Mouse (Mus musculus): ENCODE results near the gene Igsf21. TPM values are rescaled to one million over a fixed set of nuclear protein-coding genes. Genes with fewer than 3 reads are reported as not detected.

Gene Igsf21
- total and polyA plus RNA-seq, 2 experiments = not detected

DNA sequence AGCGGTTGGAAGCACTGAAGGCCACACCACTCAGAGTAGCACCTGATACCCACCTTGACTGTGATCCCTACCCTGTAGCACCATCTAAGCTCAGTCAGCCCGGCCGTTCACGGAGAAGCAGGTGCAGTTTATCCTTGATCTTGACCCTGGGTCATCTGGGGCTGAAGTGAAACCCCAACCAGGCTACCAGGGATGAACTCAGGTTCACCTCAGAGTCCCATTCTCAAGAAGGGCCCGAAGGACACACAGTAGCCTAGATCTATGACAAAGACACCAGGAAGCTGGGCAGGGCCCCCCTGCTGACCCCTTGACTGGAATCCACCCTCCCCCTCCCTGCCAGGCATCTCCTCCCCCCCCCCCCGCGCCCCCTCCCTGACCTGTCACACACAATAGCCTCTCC, 18.7 kb downstream of the Igsf21 start:
- no peaks in the 10 kb centered on the region for H3K36me3 ChIP-seq (ENCODE audit: control insufficient read depth, insufficient read depth, low read length)
- no peaks in the 10 kb centered on the region for H3K79me2 ChIP-seq (ENCODE audit: control insufficient read depth, insufficient read depth, low read length)
- WGBS = 40% methylated on average over 7 of the region's 7 CpGs
- H3K27ac ChIP-seq (replicated peaks; ENCODE audit: insufficient read depth, low read depth, low read length) = no peak overlapping the region
- DNase-seq (ENCODE audit: extremely low read depth, low read depth, low spot score) = no peak
- H3K4me3 ChIP-seq (ENCODE audit: insufficient read depth, low read depth, low read length) = no peak overlapping the region
- H3K27me3 ChIP-seq (ENCODE audit: control insufficient read depth, insufficient read depth, low read length) = no peaks in the 10 kb centered on the region
- H3K4me1 ChIP-seq (ENCODE audit: control insufficient read depth, insufficient read depth, low read length) = no peaks in the 10 kb centered on the region
- TF ChIP-seq CTCF (IDR thresholded peaks at IDR 0.05; ENCODE audit: low read depth, low read length) (no peak), POLR2A (IDR thresholded peaks at IDR 0.05; ENCODE audit: extremely low read depth, insufficient read depth, low read length) (no peak)
- no peak overlapping the region for H3K9ac ChIP-seq (ENCODE audit: low read depth, low read length)

DNA sequence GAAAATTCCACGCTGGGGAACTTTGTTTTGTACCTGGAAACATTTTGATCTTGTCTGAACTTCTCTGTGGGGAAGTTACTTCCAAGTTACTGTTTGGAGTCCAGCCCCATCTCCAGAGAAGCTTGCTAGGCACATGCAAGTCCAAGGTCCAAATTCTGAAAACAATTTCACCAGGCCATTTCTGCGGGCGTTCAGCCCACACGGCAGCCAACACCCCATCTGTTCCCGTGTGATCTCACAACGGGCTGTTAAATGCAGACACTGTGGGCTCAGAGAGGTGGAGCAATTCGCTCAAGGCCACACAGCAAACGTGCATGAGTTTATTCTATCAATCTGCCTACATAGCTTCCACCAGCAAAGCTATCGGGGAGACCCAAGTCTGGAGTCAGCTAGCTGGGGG, 21.4 kb downstream of the Igsf21 start:
- Histone ChIP-seq H3K4me1 (ENCODE audit: control insufficient read depth, insufficient read depth, low read length) (no peaks in the 10 kb centered on the region), H3K27ac (replicated peaks; ENCODE audit: insufficient read depth, low read depth, low read length) (no peak overlapping the region), H3K27me3 (ENCODE audit: control insufficient read depth, insufficient read depth, low read length) (no peaks in the 10 kb centered on the region), H3K4me3 (ENCODE audit: insufficient read depth, low read depth, low read length) (no peak overlapping the region), H3K9ac (ENCODE audit: low read depth, low read length) (no peak overlapping the region), H3K79me2 (ENCODE audit: control insufficient read depth, insufficient read depth, low read length) (no peaks in the 10 kb centered on the region), H3K36me3 (ENCODE audit: control insufficient read depth, insufficient read depth, low read length) (no peaks in the 10 kb centered on the region)
- no peak for TF ChIP-seq CTCF (IDR thresholded peaks at IDR 0.05; ENCODE audit: low read depth, low read length)
- no peak for TF ChIP-seq POLR2A (IDR thresholded peaks at IDR 0.05; ENCODE audit: extremely low read depth, insufficient read depth, low read length)
- DNase-seq (ENCODE audit: extremely low read depth, low read depth, low spot score) = no peak
- 38% methylated on average over 9 of the region's 9 CpGs for WGBS

DNA sequence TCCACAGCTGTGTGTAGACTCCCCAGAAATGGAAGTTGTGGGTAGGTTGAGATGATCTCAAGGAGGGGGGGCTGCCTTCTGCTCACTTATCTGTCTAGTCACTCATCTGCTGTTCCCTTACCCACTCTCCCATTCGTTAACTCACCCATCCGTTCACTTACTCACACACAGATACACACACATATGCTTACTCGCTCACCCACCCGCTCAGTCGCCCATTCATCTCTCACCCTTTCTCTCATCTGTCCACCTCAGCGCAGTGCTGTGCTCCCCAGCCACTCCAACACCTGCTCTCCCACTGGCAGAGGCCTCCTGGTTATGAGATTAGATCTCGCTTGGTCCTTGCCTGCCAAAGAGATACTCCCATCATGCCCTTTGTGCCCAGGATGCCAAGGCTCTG, 22.1 kb downstream of the Igsf21 start:
- no peak for TF ChIP-seq POLR2A (IDR thresholded peaks at IDR 0.05; ENCODE audit: extremely low read depth, insufficient read depth, low read length)
- TF ChIP-seq CTCF (IDR thresholded peaks at IDR 0.05; ENCODE audit: low read depth, low read length) = no peak
- WGBS = 51% methylated on average over 7 of the region's 7 CpGs
- no peaks in the 10 kb centered on the region for H3K27me3 ChIP-seq (ENCODE audit: control insufficient read depth, insufficient read depth, low read length)

DNA sequence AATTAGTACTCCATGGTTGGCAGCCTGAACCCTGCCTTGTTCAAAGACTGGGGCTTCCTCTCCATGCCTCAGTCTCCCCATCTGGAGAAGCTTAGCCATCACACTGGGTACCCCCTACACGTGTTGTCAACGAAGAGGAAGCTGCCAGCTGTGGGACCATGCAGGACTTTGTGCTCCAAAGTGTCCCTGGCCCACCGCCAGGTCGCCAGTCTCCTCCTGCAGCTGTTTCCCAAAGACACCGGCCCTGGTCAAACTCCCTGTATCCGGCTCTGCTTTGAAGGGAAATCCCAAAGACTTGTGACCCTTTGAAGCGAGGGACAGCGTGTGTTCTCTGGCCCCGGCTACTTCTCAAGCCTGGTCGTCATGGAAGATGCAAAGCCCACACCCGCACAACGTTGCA, 23.5 kb downstream of the Igsf21 start:
- no peak for DNase-seq (ENCODE audit: extremely low read depth, low read depth, low spot score)
- H3K27me3 ChIP-seq (ENCODE audit: control insufficient read depth, insufficient read depth, low read length) = no peaks in the 10 kb centered on the region
- H3K4me3 ChIP-seq (ENCODE audit: insufficient read depth, low read depth, low read length) = no peak overlapping the region
- H3K4me1 ChIP-seq (ENCODE audit: control insufficient read depth, insufficient read depth, low read length) = no peaks in the 10 kb centered on the region
- H3K79me2 ChIP-seq (ENCODE audit: control insufficient read depth, insufficient read depth, low read length) = no peaks in the 10 kb centered on the region
- WGBS = 14% methylated on average over 12 of the region's 12 CpGs
- TF ChIP-seq POLR2A (IDR thresholded peaks at IDR 0.05; ENCODE audit: extremely low read depth, insufficient read depth, low read length) (no peak), CTCF (IDR thresholded peaks at IDR 0.05; ENCODE audit: low read depth, low read length) (no peak)
- H3K27ac ChIP-seq (replicated peaks; ENCODE audit: insufficient read depth, low read depth, low read length) = no peak overlapping the region
- no peak overlapping the region for H3K9ac ChIP-seq (ENCODE audit: low read depth, low read length)
- no peaks in the 10 kb centered on the region for H3K36me3 ChIP-seq (ENCODE audit: control insufficient read depth, insufficient read depth, low read length)

More for the DNA sequence above, 22.1 kb downstream of the Igsf21 start:
- Histone ChIP-seq H3K4me3 (ENCODE audit: insufficient read depth, low read depth, low read length) (no peak overlapping the region), H3K27ac (replicated peaks; ENCODE audit: insufficient read depth, low read depth, low read length) (no peak overlapping the region), H3K79me2 (ENCODE audit: control insufficient read depth, insufficient read depth, low read length) (no peaks in the 10 kb centered on the region), H3K9ac (ENCODE audit: low read depth, low read length) (no peak overlapping the region), H3K4me1 (ENCODE audit: control insufficient read depth, insufficient read depth, low read length) (no peaks in the 10 kb centered on the region), H3K36me3 (ENCODE audit: control insufficient read depth, insufficient read depth, low read length) (no peaks in the 10 kb centered on the region)
- no peak for DNase-seq (ENCODE audit: extremely low read depth, low read depth, low spot score)

DNA sequence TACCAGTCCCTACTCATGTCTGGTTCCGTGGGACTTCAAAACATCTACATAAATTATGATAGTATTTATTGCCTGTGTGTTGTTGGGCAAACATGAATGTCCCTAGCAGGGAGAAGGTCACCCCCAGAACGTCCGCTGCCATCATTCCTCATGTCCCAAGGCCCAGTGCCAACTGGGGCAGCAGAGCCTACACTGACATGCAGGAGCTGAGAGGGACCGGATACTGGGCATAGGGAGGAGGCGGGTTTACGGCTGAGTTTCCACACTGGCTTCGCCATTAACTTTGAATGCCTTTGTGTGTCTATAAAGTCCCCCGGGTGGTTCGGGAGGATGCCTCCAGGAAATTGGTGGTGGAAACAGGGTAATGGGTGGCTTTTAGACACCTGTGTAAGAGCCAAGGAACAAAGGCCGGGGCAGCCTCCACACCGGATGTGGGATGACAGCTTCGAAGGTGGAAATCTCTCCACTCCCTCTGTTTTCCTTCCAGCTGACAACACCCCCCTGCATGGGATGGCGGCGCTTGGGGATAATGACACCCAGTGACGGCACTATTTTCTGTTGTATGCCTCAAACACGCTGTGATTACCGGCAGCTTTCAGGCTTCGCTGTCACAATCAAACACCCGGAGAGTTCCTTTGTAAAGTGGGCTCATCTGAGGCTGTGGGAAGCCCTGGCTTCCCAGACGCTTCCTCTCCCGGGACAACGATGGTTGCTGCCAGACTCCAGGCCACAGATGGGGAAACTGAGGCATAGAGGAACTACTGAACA, 26.1 kb downstream of the Igsf21 start:
- Histone ChIP-seq H3K27ac (replicated peaks; ENCODE audit: insufficient read depth, low read depth, low read length) (no peak overlapping the region), H3K36me3 (ENCODE audit: control insufficient read depth, insufficient read depth, low read length) (no peaks in the 10 kb centered on the region), H3K27me3 (ENCODE audit: control insufficient read depth, insufficient read depth, low read length) (no peaks in the 10 kb centered on the region), H3K4me1 (ENCODE audit: control insufficient read depth, insufficient read depth, low read length) (no peaks in the 10 kb centered on the region), H3K4me3 (ENCODE audit: insufficient read depth, low read depth, low read length) (no peak overlapping the region), H3K79me2 (ENCODE audit: control insufficient read depth, insufficient read depth, low read length) (no peaks in the 10 kb centered on the region), H3K9ac (ENCODE audit: low read depth, low read length) (no peak overlapping the region)
- no peak for DNase-seq (ENCODE audit: extremely low read depth, low read depth, low spot score)
- TF ChIP-seq CTCF (IDR thresholded peaks at IDR 0.05; ENCODE audit: low read depth, low read length) (no peak), POLR2A (IDR thresholded peaks at IDR 0.05; ENCODE audit: extremely low read depth, insufficient read depth, low read length) (no peak)
- WGBS = 65% methylated on average over 22 of the region's 22 CpGs
